Mouse (Mus musculus) CH12.LX (cell line): ENCODE results near the gene Rpl6. TPM values are rescaled to one million over a fixed set of nuclear protein-coding genes. Genes with fewer than 3 reads are reported as not detected.

ENCODE experiments used
- DNase-seq: peaks from one replicate; pipeline ENCODE4 v3.0.0-alpha.2; 2013; ENCODE audit errors: extremely low read depth
- H3K27ac ChIP-seq: 2 replicates; pipeline ENCODE4 v1.5.1; 2012; ENCODE audit warnings: low read depth, mild to moderate bottlenecking, control low read depth, moderate library complexity; ENCODE audit not compliant: insufficient read depth
- H3K27me3 ChIP-seq: replicated peaks from 2 replicates; pipeline ENCODE3; 2012; ENCODE audit warnings: inconsistent platforms
- H3K36me3 ChIP-seq, 2 experiments: replicated peaks in 1 of 2; 2 replicates each; pipeline versions ENCODE3 to v1.6.1; 2012; ENCODE audit warnings: inconsistent platforms in 1 of 2, low read length in 1 of 2, mild to moderate bottlenecking in 1 of 2, mixed read lengths in 1 of 2, moderate library complexity in 1 of 2; ENCODE audit not compliant: control insufficient read depth in 1 of 2, insufficient read depth in 1 of 2
- H3K4me1 ChIP-seq, 2 experiments: 2 replicates each; pipeline ENCODE4 v1.6.1; 2012; ENCODE audit warnings: inconsistent platforms in 1 of 2, moderate library complexity in 1 of 2; ENCODE audit not compliant: insufficient read depth in 2 of 2, control insufficient read depth in 1 of 2
- H3K4me2 ChIP-seq: 2 replicates; pipeline ENCODE4 v1.6.1; 2012; ENCODE audit warnings: low read depth, mild to moderate bottlenecking, control low read depth; ENCODE audit not compliant: poor library complexity, insufficient read depth, severe bottlenecking
- H3K4me3 ChIP-seq, 3 experiments: fragments of 150-350 bp in 1 of 3; sonication (generic) in 1 of 3; replicated peaks in 1 of 3; 2 replicates each; pipeline versions ENCODE3 to v1.5.1; 2011 to 2012; ENCODE audit warnings: low read depth in 2 of 3, low read length in 2 of 3, mild to moderate bottlenecking in 2 of 3, moderate library complexity in 2 of 3, control low read depth in 1 of 3, improper control_type of control experiment in 1 of 3, inconsistent platforms in 1 of 3, mixed read lengths in 1 of 3; ENCODE audit not compliant: poor library complexity in 1 of 3
- H3K79me2 ChIP-seq: replicated peaks from 2 replicates; pipeline ENCODE4 v1.6.1; 2012; ENCODE audit warnings: mild to moderate bottlenecking, moderate library complexity; ENCODE audit not compliant: control insufficient read depth, poor library complexity, insufficient read depth, severe bottlenecking; ENCODE audit errors: extremely low read depth
- H3K9ac ChIP-seq: 2 replicates; pipeline ENCODE4 v1.6.1; 2012; ENCODE audit warnings: low read depth, mild to moderate bottlenecking, control low read depth, moderate library complexity; ENCODE audit not compliant: insufficient read depth
- H3K9me3 ChIP-seq: replicated peaks from 2 replicates; pipeline ENCODE3; 2012; ENCODE audit warnings: low read length, inconsistent platforms, mixed read lengths
- BHLHE40 ChIP-seq: IDR thresholded peaks from 2 replicates; pipeline ENCODE4 v1.6.1; 2011; ENCODE audit warnings: mild to moderate bottlenecking, low read depth, low read length, improper control_type of control experiment
- CHD1 ChIP-seq: IDR thresholded peaks from 2 replicates; pipeline ENCODE4 v1.6.1; 2012; ENCODE audit warnings: low read depth, low read length, improper control_type of control experiment, inconsistent platforms
- ELF1 ChIP-seq: IDR thresholded peaks from 2 replicates; pipeline ENCODE4 v1.6.1; 2014; ENCODE audit warnings: low read depth, mild to moderate bottlenecking, inconsistent platforms, low read length, improper control_type of control experiment
- EP300 ChIP-seq: IDR thresholded peaks from 2 replicates; pipeline ENCODE4 v1.6.1; 2011; ENCODE audit warnings: low read length, improper control_type of control experiment
- ETS1 ChIP-seq: conservative IDR thresholded peaks from 2 replicates; pipeline ENCODE4 v1.6.1; 2012; ENCODE audit warnings: low read depth, mild to moderate bottlenecking, inconsistent platforms, low read length, improper control_type of control experiment, moderate library complexity
- IRF4 ChIP-seq: IDR thresholded peaks from 2 replicates; pipeline ENCODE4 v1.6.1; 2014; ENCODE audit warnings: low read depth, mild to moderate bottlenecking, inconsistent platforms, low read length, improper control_type of control experiment
- JUND ChIP-seq: conservative IDR thresholded peaks from 2 replicates; pipeline ENCODE4 v1.6.1; 2011; ENCODE audit warnings: low read depth, low read length, improper control_type of control experiment
- KAT2A ChIP-seq: IDR thresholded peaks from 2 replicates; pipeline ENCODE4 v1.6.1; 2012; ENCODE audit warnings: low read length, improper control_type of control experiment, inconsistent platforms; ENCODE audit not compliant: insufficient replicate concordance
- MAZ ChIP-seq: IDR thresholded peaks from 2 replicates; pipeline ENCODE4 v1.6.1; 2012; ENCODE audit warnings: low read depth, mild to moderate bottlenecking, inconsistent platforms, low read length, improper control_type of control experiment, moderate library complexity
- MEF2A ChIP-seq: IDR thresholded peaks from 2 replicates; pipeline ENCODE4 v1.6.1; 2014; ENCODE audit warnings: low read depth, mild to moderate bottlenecking, inconsistent platforms, low read length, improper control_type of control experiment, borderline replicate concordance
- MXI1 ChIP-seq: IDR thresholded peaks from 2 replicates; pipeline ENCODE4 v1.6.1; 2011; ENCODE audit warnings: mild to moderate bottlenecking, low read depth, low read length, improper control_type of control experiment
- NELFE ChIP-seq: IDR thresholded peaks from 2 replicates; pipeline ENCODE4 v1.6.1; 2011; ENCODE audit warnings: low read depth, low read length, improper control_type of control experiment
- PAX5 ChIP-seq: IDR thresholded peaks from 2 replicates; pipeline ENCODE4 v1.6.1; 2012; ENCODE audit warnings: low read length, inconsistent platforms, mixed read lengths
- POLR2AphosphoS2 ChIP-seq: IDR thresholded peaks from 2 replicates; pipeline ENCODE4 v1.6.1; 2011; ENCODE audit warnings: low read depth, low read length, improper control_type of control experiment
- RAD21 ChIP-seq: IDR thresholded peaks from 2 replicates; pipeline ENCODE4 v1.6.1; 2011; ENCODE audit warnings: low read depth, mild to moderate bottlenecking, low read length, improper control_type of control experiment, moderate library complexity
- SMC3 ChIP-seq: IDR thresholded peaks from 2 replicates; pipeline ENCODE4 v1.6.1; 2011; ENCODE audit warnings: low read depth, low read length, improper control_type of control experiment
- TCF12 ChIP-seq: IDR thresholded peaks from 2 replicates; pipeline ENCODE4 v1.6.1; 2014; ENCODE audit warnings: low read depth, mild to moderate bottlenecking, inconsistent platforms, low read length, improper control_type of control experiment
- USF1 ChIP-seq: IDR thresholded peaks from 2 replicates; pipeline ENCODE4 v1.6.1; 2014; ENCODE audit warnings: low read depth, mild to moderate bottlenecking, inconsistent platforms, low read length, improper control_type of control experiment
- ZC3H11A ChIP-seq: IDR thresholded peaks from 2 replicates; pipeline ENCODE4 v1.6.1; 2012; ENCODE audit warnings: low read depth, mild to moderate bottlenecking, inconsistent platforms, low read length, improper control_type of control experiment
- ZNF384 ChIP-seq: IDR thresholded peaks from 2 replicates; pipeline ENCODE4 v1.6.1; 2012; ENCODE audit warnings: low read depth, low read length, improper control_type of control experiment, inconsistent platforms
- dilution Hi-C: fragments of 300-500 bp; cut with MboI; formaldehyde crosslinking; loops from 2 replicates; pipeline ENCODE4 v1.14.3; 2020; ENCODE audit warnings: low sequenced_read_pairs; ENCODE audit not compliant: extremely low pct_unique_long_range_greater_than_20kb, extremely low pct_ligation_motif_present
- in situ Hi-C: fragments of 300-500 bp; cut with MboI; formaldehyde crosslinking; loops from 3 replicates; pipeline ENCODE4 v1.14.3; 2019; ENCODE audit warnings: low sequenced_read_pairs, low pct_ligation_motif_present, low pct_unique_long_range_greater_than_20kb, mixed read lengths
- polyA plus RNA-seq: library from polyadenylated mRNA; unstranded; fragments of >175 nt; gene quantifications from 2 replicates; pipeline ENCODE4 v1.2.1, GENCODE M21; 2012; ENCODE audit warnings: low read depth; ENCODE audit not compliant: insufficient read length
- total RNA-seq, 2 experiments: library from RNA; depleted of rRNA; stranded (reverse); fragments of 300-350 nt in 1 of 2; fragments of >200 nt in 1 of 2; gene quantifications; 2 replicates each; pipeline ENCODE4 v1.2.3; 2012 to 2014

Gene Rpl6
- total and polyA plus RNA-seq, 3 experiments, result 2,433 to 2,694 (median 2,607) TPM

GRCm38 (mm10) chr5:121253816-121254497, 49.7 kb downstream of the Rpl6 start:
- no peaks in the 10 kb centered on the region for H3K79me2 ChIP-seq
- H3K9ac ChIP-seq, result no peak overlapping the region
- no peak overlapping the region for H3K27ac ChIP-seq
- TF ChIP-seq MEF2A (no peak), JUND (no peak), ZC3H11A (no peak), ZNF384 (no peak), TCF12 (no peak), RAD21 (no peak), CHD1 (no peak), POLR2AphosphoS2 (no peak), MXI1 (no peak), KAT2A (no peak), USF1 (no peak), EP300 (no peak), SMC3 (no peak), NELFE (no peak), PAX5 (no peak), ETS1 (no peak), MAZ (no peak), BHLHE40 (no peak), ELF1 (no peak)
- TF ChIP-seq, all 38 proteins: peak for 0
- Histone ChIP-seq H3K36me3 (peaks cover 19 to 40% of the 10 kb centered on the region in 2 experiments), H3K4me1 (peaks cover 4 to 58% of the 10 kb centered on the region in 2 experiments), H3K27me3 (no peaks in the 10 kb centered on the region), H3K4me3 (no peak overlapping the region), H3K4me2 (no peak overlapping the region), H3K9me3 (no peaks in the 10 kb centered on the region)
- dilution Hi-C loops (no loop called here), in situ Hi-C loops (no loop called here)
- DNase-seq, result no peak

- Histone ChIP-seq H3K9me3 (no peaks in the 10 kb centered on the region), H3K79me2 (no peaks in the 10 kb centered on the region), H3K36me3 (peaks cover 20 to 46% of the 10 kb centered on the region in 2 experiments), H3K4me1 (peaks cover 4 to 49% of the 10 kb centered on the region in 2 experiments), H3K4me3 (no peak overlapping the region), H3K9ac (no peak overlapping the region), H3K4me2 (no peak overlapping the region), H3K27me3 (no peaks in the 10 kb centered on the region), H3K27ac (no peak overlapping the region)
- in situ Hi-C loops (no loop called here), dilution Hi-C loops (no loop called here)
- peak; percentile 44 for DNase-seq
- TF ChIP-seq IRF4 (peak; percentile 50; the same call in 1 of the 2 replicates), NELFE (no peak)
These were observed 50.7 kb downstream of the Rpl6 start for GRCm38 (mm10) chr5:121254977-121255376.

Other genes with a start within 250 kb of the Rpl6 start
- not detected in 2 replicates for gene Rph3a, start 194.4 kb upstream of the Rpl6 start, total RNA-seq (2012; rRNA removed)
- gene Rph3a, start 194.4 kb upstream of the Rpl6 start, total RNA-seq (2014; rRNA removed), result not detected in 2 replicates
- gene Rph3a, start 194.4 kb upstream of the Rpl6 start, polyA plus RNA-seq, result not detected in 2 replicates
- gene Ptpn11, start 13.1 kb upstream of the Rpl6 start, total RNA-seq (2012; rRNA removed), result 44.6 and 52.2 TPM in 2 replicates
- gene Ptpn11, start 13.1 kb upstream of the Rpl6 start, total RNA-seq (2014; rRNA removed), result 29.4 and 33.2 TPM in 2 replicates
- gene Ptpn11, start 13.1 kb upstream of the Rpl6 start, polyA plus RNA-seq, result 62.1 and 62.8 TPM in 2 replicates
- 6.8 and 7.8 TPM in 2 replicates for gene Hectd4, start 15.7 kb downstream of the Rpl6 start, total RNA-seq (2012; rRNA removed)
- 0.89 and 2.1 TPM in 2 replicates for gene Hectd4, start 15.7 kb downstream of the Rpl6 start, total RNA-seq (2014; rRNA removed)
- gene Hectd4, start 15.7 kb downstream of the Rpl6 start, polyA plus RNA-seq, result 4.3 and 6.0 TPM in 2 replicates
- gene Trafd1, start 181.2 kb downstream of the Rpl6 start, total RNA-seq (2012; rRNA removed), result 41.8 and 42.3 TPM in 2 replicates
- 31.7 and 34.0 TPM in 2 replicates for gene Trafd1, start 181.2 kb downstream of the Rpl6 start, total RNA-seq (2014; rRNA removed)
- 52.8 and 52.9 TPM in 2 replicates for gene Trafd1, start 181.2 kb downstream of the Rpl6 start, polyA plus RNA-seq
- gene Naa25, start 193.5 kb downstream of the Rpl6 start, total RNA-seq (2012; rRNA removed), result 41.3 and 44.1 TPM in 2 replicates
- 53.1 and 59.7 TPM in 2 replicates for gene Naa25, start 193.5 kb downstream of the Rpl6 start, total RNA-seq (2014; rRNA removed)
- 60.3 and 66.0 TPM in 2 replicates for gene Naa25, start 193.5 kb downstream of the Rpl6 start, polyA plus RNA-seq
- gene Tmem116, start 247.4 kb downstream of the Rpl6 start, total RNA-seq (2012; rRNA removed), result 2.3 and 2.5 TPM in 2 replicates
- 0.97 and 1.3 TPM in 2 replicates for gene Tmem116, start 247.4 kb downstream of the Rpl6 start, total RNA-seq (2014; rRNA removed)
- gene Tmem116, start 247.4 kb downstream of the Rpl6 start, polyA plus RNA-seq, result 2.5 and 3.2 TPM in 2 replicates
- gene Erp29, start 248.0 kb downstream of the Rpl6 start, total RNA-seq (2012; rRNA removed), result 252 and 297 TPM in 2 replicates
- gene Erp29, start 248.0 kb downstream of the Rpl6 start, total RNA-seq (2014; rRNA removed), result 204 and 243 TPM in 2 replicates
- gene Erp29, start 248.0 kb downstream of the Rpl6 start, polyA plus RNA-seq, result 258 and 286 TPM in 2 replicates